Mouse (Mus musculus) ovary, postnatal 10 days (tissue): ENCODE results near the gene Fam229a.
"Not testable (repeated sequence)": the region's sequence is repeated elsewhere in the genome, so short reads cannot be mapped to it uniquely, and the experiment has no call there.

Experiments
- DNase-seq: peaks from one replicate; pipeline ENCODE4 v3.0.0; 2022; ENCODE audit warnings: low spot score

The Fam229a gene

DNA sequence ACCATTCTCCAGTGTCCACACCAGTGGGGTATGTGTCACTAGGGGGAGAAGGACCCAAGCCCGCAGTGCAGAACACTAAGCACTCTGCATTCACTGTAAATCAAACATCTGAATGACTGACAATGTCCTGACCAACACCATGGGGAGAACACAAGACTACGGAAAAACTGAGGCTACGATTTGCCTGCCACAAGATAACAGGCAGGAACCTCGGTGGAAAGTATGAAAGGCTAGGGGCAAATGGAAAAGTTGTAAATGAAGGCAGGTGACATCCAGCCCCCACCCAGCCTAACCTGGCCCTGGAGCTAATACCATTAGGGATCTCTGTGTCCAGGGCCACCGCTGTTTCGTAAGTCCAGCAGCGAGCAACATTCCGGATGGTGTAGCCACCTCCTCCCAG, 27.5 kb downstream of the Fam229a start:
- DNase-seq: no peak

DNA sequence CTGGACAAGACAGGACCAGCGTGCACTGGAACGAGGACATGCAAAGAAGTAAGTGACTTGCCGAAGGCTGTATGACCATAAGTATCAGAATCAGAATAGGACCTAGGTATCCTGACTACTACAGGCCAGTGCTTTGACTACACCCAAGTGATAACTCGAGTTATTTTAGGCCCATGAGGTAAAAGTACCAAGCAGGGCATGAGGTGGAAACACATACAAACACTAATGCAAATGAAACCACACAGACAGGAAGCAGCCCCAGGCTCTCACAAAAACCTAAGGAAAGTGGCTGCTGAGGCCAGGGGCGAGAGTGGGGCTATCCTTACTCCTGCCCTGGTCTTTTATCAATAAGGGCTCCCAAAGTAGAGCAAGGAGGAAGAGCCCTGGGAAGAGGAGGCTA, 34.3 kb downstream of the Fam229a start:
- DNase-seq: no peak

DNA sequence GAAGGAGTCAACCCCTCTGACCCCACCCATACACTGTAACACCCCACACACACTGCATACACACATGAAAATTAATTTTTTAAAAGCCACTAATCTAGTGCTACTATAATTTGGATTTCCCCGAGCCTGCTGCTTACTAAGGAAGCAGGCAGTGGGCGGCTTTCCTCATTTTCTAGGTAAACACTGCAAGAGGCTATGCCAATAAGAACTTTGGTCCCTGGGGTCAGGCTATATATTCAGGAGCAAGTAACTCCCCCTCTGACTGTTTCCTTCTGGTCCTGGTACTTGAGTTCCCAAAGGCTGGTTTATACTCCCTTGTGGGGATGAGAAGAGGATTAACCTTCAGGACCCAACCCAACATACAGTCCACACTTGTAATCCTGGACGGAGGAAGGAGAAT, 34.9 kb downstream of the Fam229a start:
- no peak for DNase-seq

DNA sequence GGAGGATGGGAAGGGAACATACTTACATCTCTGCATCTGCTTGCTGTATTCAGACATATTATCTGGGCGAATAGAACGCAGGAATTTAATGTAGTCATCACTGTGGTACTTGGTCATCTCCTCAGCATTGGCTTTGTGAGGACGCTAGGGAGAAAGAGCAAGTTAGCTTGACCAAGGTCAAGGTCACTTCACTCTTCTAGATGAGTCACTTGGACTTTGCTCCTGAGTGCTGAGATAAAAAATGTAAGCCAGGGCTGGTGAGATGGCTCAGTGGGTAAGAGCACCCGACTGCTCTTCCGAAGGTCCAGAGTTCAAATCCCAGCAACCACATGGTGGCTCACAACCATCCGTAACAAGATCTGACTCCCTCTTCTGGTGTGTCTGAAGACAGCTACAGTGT, 37.9 kb downstream of the Fam229a start:
- not testable (repeated sequence) for DNase-seq

DNA sequence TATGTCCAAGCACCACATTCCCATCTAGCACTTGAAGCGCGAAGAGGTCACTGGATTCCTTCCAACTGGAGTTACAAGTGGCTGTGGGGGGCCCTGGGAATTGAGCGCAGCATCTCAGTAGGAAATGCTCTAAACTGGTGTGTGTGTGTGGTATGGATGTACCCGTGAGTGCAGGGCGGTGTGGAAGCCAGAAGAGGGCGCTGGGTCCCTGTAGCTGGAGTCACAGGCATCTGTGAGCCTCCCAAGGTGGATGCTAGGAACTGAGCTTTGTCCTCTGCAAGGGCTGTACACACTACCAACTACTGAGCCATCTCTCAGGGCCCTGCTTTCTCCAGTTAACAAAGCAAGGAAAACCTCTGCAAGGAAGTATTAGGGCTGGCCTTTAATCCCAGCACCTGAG, 49.0 kb downstream of the Fam229a start:
- no peak for DNase-seq
